Mouse (Mus musculus): Measurements from ENCODE around the gene Apol7e. TPM values are rescaled to one million over a fixed set of nuclear protein-coding genes. Genes with fewer than 3 reads are reported as not detected.

Gene Apol7e
- total RNA-seq, 2 experiments from 2014 or later: 0.94 TPM; not detected in 1

GRCm38 (mm10) chr15:77766981-77767380 is 68.3 kb downstream of the Apol7e start:
- ATAC-seq (replicated peaks; ENCODE audit: poor library complexity): no peak

Other genes starting within 250 kb of the Apol7e start
- gene Apol10a, start 221.8 kb upstream of the Apol7e start, total RNA-seq (2015): not detected in 2 replicates
- gene Apol10a, start 221.8 kb upstream of the Apol7e start, total RNA-seq (2017): not detected in 2 replicates
- not detected in 2 replicates for gene Apol11a, start 190.6 kb upstream of the Apol7e start, total RNA-seq (2015)
- gene Apol11a, start 190.6 kb upstream of the Apol7e start, total RNA-seq (2017): not detected in 2 replicates
- not detected in 2 replicates for gene Apol7c, start 165.5 kb upstream of the Apol7e start, total RNA-seq (2015)
- gene Apol7c, start 165.5 kb upstream of the Apol7e start, total RNA-seq (2017): not detected in 2 replicates
- not detected in 2 replicates for gene 1700025B11Rik, start 137.0 kb upstream of the Apol7e start, total RNA-seq (2015)
- gene 1700025B11Rik, start 137.0 kb upstream of the Apol7e start, total RNA-seq (2017): not detected in 2 replicates
- not detected in 2 replicates for gene Apol10b, start 102.7 kb upstream of the Apol7e start, total RNA-seq (2015)
- gene Apol10b, start 102.7 kb upstream of the Apol7e start, total RNA-seq (2017): not detected in 2 replicates
- gene Gm36245, start 99.6 kb upstream of the Apol7e start, total RNA-seq (2015): not detected in 2 replicates
- gene Gm36245, start 99.6 kb upstream of the Apol7e start, total RNA-seq (2017): not detected in 2 replicates
- gene Apol11b, start 55.6 kb upstream of the Apol7e start, total RNA-seq (2015): not detected in 2 replicates
- not detected in 2 replicates for gene Apol11b, start 55.6 kb upstream of the Apol7e start, total RNA-seq (2017)
- not detected in 2 replicates for gene Apol9b, start 30.2 kb downstream of the Apol7e start, total RNA-seq (2015)
- not detected in 2 replicates for gene Apol9b, start 30.2 kb downstream of the Apol7e start, total RNA-seq (2017)
- 0.05 and 1.8 TPM in 2 replicates for gene Apol8, start 58.1 kb downstream of the Apol7e start, total RNA-seq (2015)
- 0.14 and 0.50 TPM in 2 replicates for gene Apol8, start 58.1 kb downstream of the Apol7e start, total RNA-seq (2017)
- gene Myh9, start 143.3 kb downstream of the Apol7e start, total RNA-seq (2015): 167 and 191 TPM in 2 replicates
- gene Myh9, start 143.3 kb downstream of the Apol7e start, total RNA-seq (2017): 238 and 338 TPM in 2 replicates
- 196 and 255 TPM in 2 replicates for gene Txn2, start 230.1 kb downstream of the Apol7e start, total RNA-seq (2015)
- gene Txn2, start 230.1 kb downstream of the Apol7e start, total RNA-seq (2017): 44.4 and 60.6 TPM in 2 replicates

All from megakaryocyte progenitor cell, adult 5-6 weeks (primary cell).